Mouse (Mus musculus): ENCODE measurements around the gene Maco1.

- TF ChIP-seq CTCF (IDR thresholded peaks at IDR 0.05; ENCODE audit: borderline replicate concordance, insufficient read depth, low read length) (no peak), POLR2A (IDR thresholded peaks at IDR 0.05; ENCODE audit: low read depth, low read length) (no peak)
Measured at GRCm38 (mm10) chr4:134853259-134853636, at the start of gene Maco1.

Measured in embryonic fibroblast, embryonic 13.5 days (primary cell).